Mouse (Mus musculus): ENCODE measurements around the gene Ppm1h.

Gene Ppm1h

DNA sequence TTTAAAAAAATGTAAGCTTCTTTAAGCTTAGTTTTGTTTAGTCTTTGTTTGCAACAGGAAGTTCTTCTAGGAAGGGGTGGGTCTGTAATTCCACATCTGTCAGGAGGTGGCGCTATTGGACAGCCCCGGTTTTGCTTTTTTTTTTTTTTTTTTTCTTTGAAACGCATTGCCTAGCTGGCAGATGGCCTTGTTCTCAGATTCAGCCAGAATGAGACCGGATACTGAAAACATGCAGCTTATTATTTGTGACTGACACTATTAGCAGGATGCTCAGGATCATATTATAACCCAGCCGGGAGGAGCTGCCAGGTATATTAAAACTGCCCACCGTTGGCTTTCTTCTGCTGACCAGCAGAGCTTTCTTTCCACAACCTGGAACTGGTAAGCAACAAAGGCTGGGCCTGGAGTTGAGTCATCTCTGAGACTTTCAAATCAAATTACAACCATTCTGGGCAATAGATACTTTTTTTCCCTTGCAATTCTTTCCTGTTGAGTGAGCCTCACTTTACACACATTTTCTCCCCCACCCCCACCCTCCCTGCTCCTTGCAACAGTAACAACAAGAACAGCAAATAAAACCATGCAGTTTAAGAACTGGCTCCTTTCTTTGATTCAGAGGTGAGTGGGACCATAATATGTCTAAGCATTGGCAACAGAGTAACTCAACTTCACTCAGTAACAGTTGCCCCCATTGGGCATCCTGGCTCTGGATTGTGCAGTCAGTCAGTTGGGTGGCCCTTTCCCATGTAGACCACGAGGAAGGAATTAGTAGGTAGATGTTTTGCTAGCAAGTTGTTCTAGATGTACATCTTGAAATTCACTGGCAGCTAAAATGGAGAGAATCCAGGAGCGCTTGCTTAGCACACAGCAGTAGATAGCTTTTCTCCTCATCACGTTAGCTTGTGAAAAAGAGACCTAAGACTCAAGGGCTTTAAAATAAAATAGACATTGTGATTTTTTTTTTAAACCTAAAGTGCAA, 128.9 kb downstream of the Ppm1h start:
- DNase-seq (ENCODE audit: low spot score in 2 of 2): peak; percentile 67 to 79

GRCm38 (mm10) chr10:122808186-122808585, 129.6 kb downstream of the Ppm1h start:
- DNase-seq (ENCODE audit: low spot score in 2 of 2): no peak

GRCm38 (mm10) chr10:122809851-122810250, 131.3 kb downstream of the Ppm1h start:
- DNase-seq (ENCODE audit: low spot score in 2 of 2): no peak

GRCm38 (mm10) chr10:122815094-122815493, 136.5 kb downstream of the Ppm1h start:
- no peak for DNase-seq (ENCODE audit: low spot score in 2 of 2)

DNA sequence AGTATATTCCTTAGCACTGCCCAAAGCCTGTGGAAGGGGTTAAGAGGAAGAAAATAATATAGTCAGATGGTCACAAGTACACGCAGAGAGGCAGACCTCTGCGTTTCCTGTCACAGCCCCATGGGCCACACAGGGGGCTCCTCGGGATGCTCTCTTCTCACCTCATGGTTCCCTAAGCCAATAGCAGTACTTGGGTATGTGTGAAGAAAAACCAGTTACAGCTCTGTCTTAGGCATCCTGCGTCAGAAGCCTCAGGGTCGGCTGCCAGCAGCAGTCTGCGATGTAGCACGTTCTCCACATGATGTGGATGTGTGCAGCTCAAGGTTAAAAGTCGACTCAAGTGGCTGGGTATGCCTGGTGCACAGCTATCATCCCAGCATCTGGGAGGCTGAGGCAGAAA, 139.2 kb downstream of the Ppm1h start:
- DNase-seq (ENCODE audit: low spot score in 2 of 2): no peak

DNA sequence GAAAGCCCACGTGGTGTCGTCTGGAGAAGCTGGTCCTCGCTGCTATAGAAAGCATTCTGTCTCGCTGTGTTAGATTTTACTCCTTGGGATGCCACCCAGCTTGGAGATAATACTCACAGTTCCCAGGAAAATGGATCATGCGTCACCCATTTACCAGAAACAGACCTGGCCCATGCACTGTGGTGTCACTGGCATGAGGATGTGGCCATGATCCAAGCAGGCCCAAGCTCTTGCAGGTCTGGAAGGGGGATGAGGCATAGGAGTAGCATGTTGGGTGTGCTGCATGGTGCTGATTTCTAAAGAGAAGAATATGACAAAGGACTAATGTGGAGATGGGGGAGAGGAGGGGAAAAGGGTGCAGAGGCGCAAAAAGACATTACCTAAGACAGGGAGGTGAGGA, 141.2 kb downstream of the Ppm1h start:
- DNase-seq (ENCODE audit: low spot score in 2 of 2): no peak

DNA sequence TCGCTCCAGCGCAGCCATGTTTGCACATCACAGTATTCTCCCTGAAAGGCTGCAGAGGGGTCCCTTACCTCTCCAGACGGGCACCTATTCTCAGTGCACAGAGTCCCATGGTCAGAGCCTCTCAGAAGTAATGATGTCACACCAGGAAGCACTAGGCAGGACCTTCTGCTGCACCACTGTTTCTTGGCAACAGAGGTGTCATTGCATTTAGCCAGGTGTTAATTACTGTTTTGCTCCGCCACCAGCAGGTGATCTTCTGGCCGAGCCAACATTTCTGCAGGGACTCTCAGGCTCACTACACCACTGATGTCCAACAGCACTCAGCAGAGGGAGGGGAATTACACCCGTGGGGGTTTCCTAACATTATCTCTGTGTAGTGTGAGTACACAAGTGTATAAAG, 143.0 kb downstream of the Ppm1h start:
- DNase-seq (ENCODE audit: low spot score in 2 of 2): no peak

DNA sequence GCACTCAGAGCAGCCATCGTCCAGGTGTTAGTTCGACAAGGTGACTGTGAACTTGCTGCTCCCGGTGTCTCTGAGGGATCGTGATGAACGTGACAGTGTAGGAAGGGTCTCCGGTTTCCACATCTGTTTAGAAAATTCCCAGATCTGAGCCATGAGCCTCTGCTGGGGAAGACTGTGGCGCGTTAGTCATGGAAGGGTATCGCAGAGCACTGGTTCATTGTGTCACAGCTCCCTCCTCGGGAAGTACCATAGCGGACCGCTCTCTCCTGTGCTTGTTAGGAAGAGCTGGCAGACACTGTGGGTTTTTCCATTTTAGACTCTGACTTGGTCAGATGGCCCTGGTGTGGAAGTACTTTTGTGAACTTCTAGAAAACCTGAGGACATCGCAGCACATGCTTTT, 145.1 kb downstream of the Ppm1h start:
- no peak for DNase-seq (ENCODE audit: low spot score in 2 of 2)

DNA sequence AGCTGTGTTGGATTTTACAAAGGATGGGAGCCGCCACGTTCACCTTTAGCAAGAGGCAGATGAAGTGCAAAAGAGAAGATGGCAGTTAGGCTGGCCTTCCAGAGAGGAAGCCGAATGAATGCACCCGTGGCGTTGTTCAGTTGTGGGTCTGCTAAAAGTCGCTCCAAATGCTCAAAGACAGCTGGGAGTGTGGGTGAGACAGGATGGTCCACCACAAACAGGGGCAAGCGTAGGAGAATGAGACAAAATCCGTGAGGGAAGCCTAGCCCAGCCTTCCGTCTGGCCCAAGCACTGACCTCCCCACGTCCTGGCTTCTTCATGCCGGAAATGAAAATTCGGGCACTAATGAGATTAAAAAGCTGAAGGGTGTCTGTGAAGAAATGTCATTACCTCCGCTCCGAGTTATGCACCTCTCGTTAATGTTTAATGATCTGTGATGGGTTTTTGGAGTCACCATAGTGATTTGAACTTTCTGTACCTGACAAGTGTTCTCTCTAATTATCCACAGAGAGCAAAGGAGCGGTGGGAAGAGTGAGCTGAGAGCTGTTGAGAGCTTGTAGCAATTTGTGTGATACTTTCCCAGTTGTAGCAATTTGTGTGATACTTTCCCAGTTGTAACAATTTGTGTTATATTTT, 148.3 kb downstream of the Ppm1h start:
- no peak for DNase-seq (ENCODE audit: low spot score in 2 of 2)

GRCm38 (mm10) chr10:122827719-122828414, 149.3 kb downstream of the Ppm1h start:
- DNase-seq (ENCODE audit: low spot score in 2 of 2): no peak

DNA sequence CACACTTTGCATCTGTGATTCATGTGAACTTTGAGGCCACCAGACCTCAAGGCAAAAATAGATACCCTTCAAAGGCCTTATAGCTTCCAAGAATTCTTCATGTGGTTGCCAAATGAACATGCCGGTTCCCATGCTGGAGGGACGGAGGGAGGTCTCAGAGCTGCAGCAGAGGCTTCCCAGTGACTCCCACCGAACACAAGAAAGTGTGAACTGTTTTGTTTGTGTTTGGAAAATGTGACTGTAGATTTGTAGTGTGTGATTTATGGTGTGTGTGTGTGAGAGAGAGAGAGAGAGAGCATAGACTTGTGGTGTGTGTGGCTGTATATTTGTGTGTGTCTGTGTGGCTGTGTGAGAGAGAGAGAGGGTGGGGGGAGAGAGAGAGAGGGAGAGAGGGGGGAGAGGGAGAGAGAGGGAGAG, 151.2 kb downstream of the Ppm1h start:
- DNase-seq (ENCODE audit: low spot score in 2 of 2): no peak

DNA sequence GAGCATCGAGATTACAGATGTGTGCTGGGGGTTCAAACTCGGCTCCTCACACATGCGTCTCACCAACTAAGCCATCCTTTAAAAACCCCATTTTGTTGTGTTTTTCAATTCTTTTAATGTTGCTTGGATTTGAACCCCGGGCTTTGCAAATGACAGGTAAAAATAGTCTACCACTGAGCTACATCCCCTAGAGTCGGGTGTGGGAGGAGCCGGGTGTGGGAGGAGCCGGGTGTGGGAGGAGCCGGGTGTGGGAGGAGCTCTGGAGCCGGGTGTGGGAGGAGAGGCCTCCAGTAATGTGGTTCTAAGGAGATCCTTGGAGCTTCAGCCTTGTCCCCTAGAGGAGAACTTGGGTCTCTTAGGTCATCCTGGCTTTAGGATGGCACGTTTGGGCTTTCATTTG, 152.1 kb downstream of the Ppm1h start:
- no peak for DNase-seq (ENCODE audit: low spot score in 2 of 2)

DNA sequence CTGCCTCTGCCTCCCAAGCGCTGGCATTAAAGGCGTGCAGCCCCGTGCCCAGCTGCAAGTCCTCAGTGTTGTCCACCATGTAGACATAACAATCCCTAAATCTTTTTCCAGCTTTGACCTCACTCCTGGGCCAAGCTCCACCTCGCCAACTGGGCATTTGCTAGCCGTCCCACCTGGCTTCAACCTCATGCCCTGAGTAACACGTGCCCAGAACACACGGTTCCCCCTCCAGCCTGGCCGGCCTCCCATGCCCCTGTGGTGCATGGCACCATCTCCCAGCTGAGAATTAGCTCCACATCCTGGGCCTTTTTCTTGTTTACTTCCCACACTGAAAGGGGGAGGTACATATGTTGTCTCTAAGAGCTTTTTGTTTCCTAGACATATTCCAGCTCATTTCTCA, 163.5 kb downstream of the Ppm1h start:
- no peak for DNase-seq (ENCODE audit: low spot score in 2 of 2)

DNA sequence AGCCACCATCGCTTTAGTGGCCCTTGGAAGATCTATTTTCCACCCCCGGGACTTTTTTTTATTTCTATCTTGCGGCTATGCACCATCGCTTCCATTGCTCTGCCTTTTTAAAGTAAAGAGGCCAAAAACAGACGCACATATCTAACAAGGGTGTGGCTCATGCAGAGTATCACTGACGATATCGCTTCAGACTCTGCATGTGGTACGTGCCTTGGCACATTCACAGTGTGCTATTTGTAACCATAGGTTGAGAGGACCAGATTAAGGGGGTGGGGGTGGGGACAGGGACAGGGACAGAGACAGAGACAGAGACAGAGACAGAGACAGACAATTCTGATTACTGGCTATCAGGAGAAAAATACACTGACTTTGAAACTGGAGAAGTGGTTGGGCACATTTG, 164.4 kb downstream of the Ppm1h start:
- no peak for DNase-seq (ENCODE audit: low spot score in 2 of 2)

- DNase-seq (ENCODE audit: low spot score in 2 of 2): no peak
Measured at GRCm38 (mm10) chr10:122845471-122845870, 166.9 kb downstream of the Ppm1h start.

GRCm38 (mm10) chr10:122846476-122846875, 167.9 kb downstream of the Ppm1h start:
- DNase-seq (ENCODE audit: low spot score in 2 of 2): no peak

DNA sequence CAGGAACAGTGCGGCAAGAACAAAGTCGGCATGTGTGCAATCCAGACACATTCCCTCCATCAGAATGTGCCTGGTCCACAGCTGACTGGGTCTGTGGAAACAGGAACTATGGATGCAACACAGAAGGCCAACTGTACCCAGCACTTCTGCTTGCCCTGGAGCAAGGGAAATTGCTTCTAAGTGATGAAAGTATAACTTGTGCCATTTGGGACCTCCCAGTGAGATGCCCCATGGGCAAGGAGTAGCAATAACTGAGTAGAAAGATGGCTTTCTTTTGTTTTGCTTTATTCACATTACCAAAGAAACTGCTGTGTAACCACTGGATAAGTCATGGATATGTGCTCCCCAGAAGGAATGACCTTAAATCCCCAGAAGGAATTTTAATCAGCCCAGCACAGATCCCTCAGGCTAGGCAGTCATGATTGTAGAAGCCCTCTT, 169.5 kb downstream of the Ppm1h start:
- DNase-seq (ENCODE audit: low spot score in 2 of 2): no peak

- DNase-seq (ENCODE audit: low spot score in 2 of 2): no peak
Measured at GRCm38 (mm10) chr10:122851267-122852160, 173.0 kb downstream of the Ppm1h start.

DNA sequence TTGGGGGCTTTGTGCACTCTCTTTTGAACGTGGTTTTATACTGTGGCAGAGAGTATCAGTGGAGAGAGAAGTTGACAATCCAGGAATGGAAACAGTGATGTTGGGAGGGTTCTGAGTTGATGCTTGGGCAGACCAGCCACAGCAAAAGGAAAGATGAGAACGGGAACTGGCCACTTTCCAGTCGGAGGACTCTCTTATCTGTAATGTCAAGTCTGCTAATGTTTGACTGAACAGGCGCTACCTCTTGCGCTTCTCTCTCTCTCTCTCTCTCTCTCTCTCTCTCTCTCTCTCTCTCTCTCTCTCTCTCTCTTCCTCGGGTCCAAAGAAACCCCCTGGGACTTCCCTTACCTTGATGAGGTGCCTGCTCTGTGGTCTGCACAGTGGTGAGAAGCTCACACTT, 176.0 kb downstream of the Ppm1h start:
- DNase-seq (ENCODE audit: low spot score in 2 of 2): no peak

DNA sequence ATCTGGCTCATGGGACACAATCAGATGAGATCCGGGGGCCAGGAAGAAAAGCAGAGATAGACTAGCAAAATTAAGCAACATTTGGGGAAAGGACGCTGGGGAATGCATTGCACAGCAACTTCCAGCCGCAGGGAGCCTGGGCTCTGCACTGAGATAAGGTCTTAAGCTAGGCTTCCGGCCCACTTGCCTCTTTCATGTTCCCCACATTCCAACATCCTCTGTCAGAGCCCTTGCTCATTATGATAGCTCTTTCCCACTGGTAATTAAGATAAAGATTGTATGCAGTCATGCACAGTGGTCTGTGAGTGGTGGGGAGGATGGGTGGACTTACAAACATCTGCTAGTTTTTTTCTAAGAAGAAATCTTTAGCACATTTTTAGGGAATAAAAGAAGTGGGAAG, 176.6 kb downstream of the Ppm1h start:
- no peak for DNase-seq (ENCODE audit: low spot score in 2 of 2)

GRCm38 (mm10) chr10:122856040-122856764, 177.6 kb downstream of the Ppm1h start:
- no peak for DNase-seq (ENCODE audit: low spot score in 2 of 2)

All from urinary bladder, postnatal 4 days (tissue).